ENCODE assay signal across 8 mouse cellular contexts in the genomic region with DNA sequence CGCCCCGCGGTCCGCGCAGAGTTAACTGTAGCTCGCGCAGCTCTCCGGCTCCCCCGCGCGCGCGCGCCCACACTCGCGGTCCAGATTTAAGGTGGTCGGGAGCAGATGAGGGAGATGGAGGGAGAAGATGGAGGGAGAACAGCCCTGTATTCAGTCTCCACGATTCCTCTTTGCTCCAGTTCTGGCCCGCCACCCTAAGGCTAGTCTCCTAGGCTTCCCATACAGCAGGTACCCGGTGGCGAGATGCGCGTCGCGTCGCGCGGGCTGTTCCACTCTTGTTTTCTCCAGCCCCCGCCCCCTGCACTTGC. TPM values are rescaled to one million over a fixed set of nuclear protein-coding genes. Genes with fewer than 3 reads are reported as not detected.
DNase-seq lines count a peak whose midpoint lies in the region; ATAC-seq and TF ChIP-seq lines count a peak whose summit lies in the region.

No protein-coding gene starts in this region.

- H3K9ac ChIP-seq in liver, adult 2 months (ENCODE audit: low read depth, low read length), result peak overlapping the region; percentile 39
- H3K9ac ChIP-seq in embryonic facial prominence, embryonic 14.5 days (ENCODE audit: low read depth, low read length), result 0 out of 2 replicates have a peak overlapping the region, but pooled peaks have one; percentile 53
- H3K9ac ChIP-seq in liver, embryonic 11.5 days (ENCODE audit: low read depth, low read length), result no peak overlapping the region

- no peak for TF ChIP-seq POLR2A in liver, adult 2 months (IDR thresholded peaks at IDR 0.05; ENCODE audit: extremely low read depth, insufficient read depth, low read length)
- no peak for TF ChIP-seq POLR2A in olfactory bulb, adult 2 months (IDR thresholded peaks at IDR 0.05; ENCODE audit: insufficient read depth, low read depth, low read length)

- WGBS in liver, adult 2 months, result under 1% methylated on average over 29 of the region's 29 CpGs
- WGBS in embryonic facial prominence, embryonic 14.5 days, result under 1% methylated on average over 25 of the region's 29 CpGs
- WGBS in liver, embryonic 11.5 days, result 1% methylated on average over 29 of the region's 29 CpGs
- under 1% methylated on average over 29 of the region's 29 CpGs for WGBS in olfactory bulb, adult 2 months

- H3K4me1 ChIP-seq in liver, adult 2 months (ENCODE audit: control insufficient read depth, insufficient read depth, low read length), result peaks cover 4% of the 10 kb centered on the region; the same call in 1 of the 2 replicates
- H3K4me1 ChIP-seq in embryonic facial prominence, embryonic 14.5 days (ENCODE audit: control insufficient read depth, insufficient read depth, low read length), result peaks cover 4% of the 10 kb centered on the region; the same call in 1 of the 2 replicates
- no peaks in the 10 kb centered on the region for H3K4me1 ChIP-seq in liver, embryonic 11.5 days (replicated peaks; ENCODE audit: control insufficient read depth, insufficient read depth, low read length)
- peaks cover 18% of the 10 kb centered on the region for H3K4me1 ChIP-seq in olfactory bulb, adult 2 months (ENCODE audit: control insufficient read depth, insufficient read depth, low read length)

- H3K27ac ChIP-seq in liver, adult 2 months (replicated peaks; ENCODE audit: insufficient read depth, low read depth, low read length), result no peak overlapping the region; the same call in 1 of the 2 replicates
- no peak overlapping the region for H3K27ac ChIP-seq in embryonic facial prominence, embryonic 14.5 days (replicated peaks; ENCODE audit: low read depth, low read length)
- no peak overlapping the region for H3K27ac ChIP-seq in liver, embryonic 11.5 days (ENCODE audit: low read depth, low read length)
- no peak overlapping the region; the same call in 1 of the 2 replicates for H3K27ac ChIP-seq in olfactory bulb, adult 2 months (ENCODE audit: insufficient read depth, low read depth, low read length)

- H3K79me2 ChIP-seq in liver, adult 2 months (ENCODE audit: control insufficient read depth, insufficient read depth, low read length), result no peaks in the 10 kb centered on the region

- peak; percentile 39; the same call in 1 of the 2 replicates for ATAC-seq in embryonic facial prominence, embryonic 14.5 days (ENCODE audit: low read depth)
- ATAC-seq in liver, embryonic 11.5 days (replicated peaks; ENCODE audit: low FRiP score), result no peak

- no peaks in the 10 kb centered on the region for H3K36me3 ChIP-seq in liver, adult 2 months (ENCODE audit: control insufficient read depth, insufficient read depth, low read length)
- H3K36me3 ChIP-seq in embryonic facial prominence, embryonic 14.5 days (ENCODE audit: control insufficient read depth, insufficient read depth, low read length), result no peaks in the 10 kb centered on the region
- no peaks in the 10 kb centered on the region for H3K36me3 ChIP-seq in liver, embryonic 11.5 days (ENCODE audit: control insufficient read depth, insufficient read depth, low read length)

- H3K4me2 ChIP-seq in embryonic facial prominence, embryonic 14.5 days (ENCODE audit: low read depth, low read length), result peak overlapping the region; percentile 89
- peak overlapping the region; percentile 60 for H3K4me2 ChIP-seq in liver, embryonic 11.5 days

- no peaks in the 10 kb centered on the region for H3K9me3 ChIP-seq in embryonic facial prominence, embryonic 14.5 days (ENCODE audit: control insufficient read depth, low read length)
- no peaks in the 10 kb centered on the region for H3K9me3 ChIP-seq in liver, embryonic 11.5 days (ENCODE audit: control insufficient read depth, low read length)

- peak; percentile 5 for DNase-seq in liver, adult 2 months (ENCODE audit: extremely low read depth, low read depth, low spot score)
- DNase-seq in liver, result no peak
- peak; percentile 48 for DNase-seq in embryonic facial prominence, embryonic 14.5 days (ENCODE audit: low spot score)
- DNase-seq in kidney, adult 18-20 months, result peak; percentile 57
- DNase-seq in liver, embryonic 11.5 days (ENCODE audit: low spot score), result no peak
- DNase-seq in spleen, adult 12 weeks (ENCODE audit: low spot score), result no peak
- DNase-seq in urinary bladder, adult 18-20 months (ENCODE audit: low spot score in 2 of 2), result no peak

- peak overlapping the region; percentile 88; the same call in 1 of the 2 replicates for H3K4me3 ChIP-seq in liver, adult 2 months (ENCODE audit: insufficient read depth, low read depth, low read length)
- H3K4me3 ChIP-seq in embryonic facial prominence, embryonic 14.5 days (ENCODE audit: low read depth, low read length), result peak overlapping the region; percentile 50
- peak overlapping the region; percentile 42 for H3K4me3 ChIP-seq in liver, embryonic 11.5 days (ENCODE audit: low read depth, low read length)
- H3K4me3 ChIP-seq in olfactory bulb, adult 2 months (ENCODE audit: insufficient read depth, low read depth, low read length), result peak overlapping the region; percentile 79

- H3K27me3 ChIP-seq in liver, adult 2 months (ENCODE audit: control insufficient read depth, insufficient read depth, low read length), result peaks cover 9% of the 10 kb centered on the region; the same call in 1 of the 2 replicates
- H3K27me3 ChIP-seq in embryonic facial prominence, embryonic 14.5 days (replicated peaks; ENCODE audit: control insufficient read depth, insufficient read depth, low read length), result peaks cover 95% of the 10 kb centered on the region
- H3K27me3 ChIP-seq in liver, embryonic 11.5 days (replicated peaks; ENCODE audit: control insufficient read depth, insufficient read depth, low read length), result peaks cover 96% of the 10 kb centered on the region

- no peak for TF ChIP-seq CTCF in liver, adult 2 months (IDR thresholded peaks at IDR 0.05; ENCODE audit: low read depth, low read length)
- no peak for TF ChIP-seq CTCF in olfactory bulb, adult 2 months (IDR thresholded peaks at IDR 0.05; ENCODE audit: insufficient read depth, low read depth, low read length)

RNA-seq across cellular contexts. Expression of a gene that starts 2.0 kb away (rescaled TPM):
- total RNA-seq in liver, adult 2 months (2014; rRNA removed), result 0.28 TPM in 1 of 2 replicates, not detected in the other
- 0.02 and 0.05 TPM in 2 replicates for polyA plus RNA-seq in liver, adult 2 months (2012; rRNA removed)
- polyA plus RNA-seq in embryonic facial prominence, embryonic 14.5 days (2014; fragmentation: Nextera tagmentation; extraction: Ambion mirVana), result 0.47 and 0.56 TPM in 2 replicates
- 0.14 and 0.21 TPM in 2 replicates for polyA plus RNA-seq in liver, embryonic 11.5 days (2014; fragmentation: Nextera tagmentation; extraction: Ambion mirVana)
- polyA plus RNA-seq in olfactory bulb, adult 2 months (2012; ENCODE audit: insufficient read depth, insufficient read length, low replicate concordance, missing spikeins), result not detected in 2 replicates

Comparison
In these comparisons a context has a peak if more than half of its experiments do, and no peak if none do; other contexts are left out.
1. DNase-seq: peak in liver, adult 2 months (single experiment), embryonic facial prominence, embryonic 14.5 days (single experiment) and kidney, adult 18-20 months (single experiment); none in liver (single experiment), liver, embryonic 11.5 days (single experiment), spleen, adult 12 weeks (single experiment) and urinary bladder, adult 18-20 months (0 of 2).
2. Peak in every context shown above with its lines, with median percentiles within 50 percentile points of each other: H3K4me3 ChIP-seq.